Mouse (Mus musculus) cerebellum, postnatal 4 days (tissue): ENCODE measurements around the gene Btnl6.
"Not testable (repeated sequence)": the region's sequence is repeated elsewhere in the genome, so short reads cannot be mapped to it uniquely, and the experiment has no call there.

ENCODE experiments used
- DNase-seq, 2 experiments: peaks; one replicate each; pipeline ENCODE4 v3.0.0; 2022; ENCODE audit warnings: low spot score in 2 of 2, mixed read lengths in 1 of 2

Btnl6 gene

GRCm38 (mm10) chr17:34517252-34517651 lies at the start of gene Btnl6:
TSS of gene Btnl6 (minus strand) at chr17:34517352.
- no peak for DNase-seq

GRCm38 (mm10) chr17:34564796-34565195 lies 47.6 kb upstream of the Btnl6 start:
- DNase-seq: no peak

- no peak for DNase-seq
Observed at GRCm38 (mm10) chr17:34564003-34564421, 46.9 kb upstream of the Btnl6 start, which contains the start of gene Notch4. TSS of gene Notch4 (plus strand) at chr17:34564268.

GRCm38 (mm10) chr17:34563354-34563753 lies 46.2 kb upstream of the Btnl6 start:
- no peak for DNase-seq

- no peak for DNase-seq
Observed at GRCm38 (mm10) chr17:34562595-34562994, 45.4 kb upstream of the Btnl6 start.

GRCm38 (mm10) chr17:34561200-34561599 lies 44.0 kb upstream of the Btnl6 start:
- DNase-seq: no peak

- no peak for DNase-seq
Observed at GRCm38 (mm10) chr17:34560438-34560837, 43.3 kb upstream of the Btnl6 start.

- DNase-seq: no peak
Observed at GRCm38 (mm10) chr17:34559895-34560294, 42.7 kb upstream of the Btnl6 start.

- no peak for DNase-seq
Observed at GRCm38 (mm10) chr17:34559116-34559515, 42.0 kb upstream of the Btnl6 start.

- DNase-seq: no peak
Observed at GRCm38 (mm10) chr17:34557411-34557810, 40.3 kb upstream of the Btnl6 start.

GRCm38 (mm10) chr17:34556406-34556805 lies 39.3 kb upstream of the Btnl6 start:
- no peak for DNase-seq

GRCm38 (mm10) chr17:34555483-34555882 lies 38.3 kb upstream of the Btnl6 start:
- DNase-seq: peak; percentile 64 to 76

- no peak for DNase-seq
Observed at GRCm38 (mm10) chr17:34549843-34550242, 32.7 kb upstream of the Btnl6 start.

GRCm38 (mm10) chr17:34549156-34549555 lies 32.0 kb upstream of the Btnl6 start:
- DNase-seq: no peak

GRCm38 (mm10) chr17:34547601-34548000 lies 30.4 kb upstream of the Btnl6 start:
- DNase-seq: no peak

- DNase-seq: no peak
Observed at GRCm38 (mm10) chr17:34546797-34547196, 29.6 kb upstream of the Btnl6 start.

GRCm38 (mm10) chr17:34543567-34543966 lies 26.4 kb upstream of the Btnl6 start:
- DNase-seq: not testable (repeated sequence)

GRCm38 (mm10) chr17:34532671-34533070 lies 15.5 kb upstream of the Btnl6 start:
- DNase-seq: no peak

GRCm38 (mm10) chr17:34519001-34519400 lies 1.8 kb upstream of the Btnl6 start:
- DNase-seq: no peak

GRCm38 (mm10) chr17:34518571-34518970 lies 1.4 kb upstream of the Btnl6 start:
- DNase-seq: not testable (repeated sequence)

GRCm38 (mm10) chr17:34517795-34518194 lies 643 bp upstream of the Btnl6 start:
- no peak for DNase-seq

GRCm38 (mm10) chr17:34516514-34516913 lies 638 bp downstream of the Btnl6 start:
- DNase-seq: no peak

GRCm38 (mm10) chr17:34511723-34512122 lies 5.4 kb downstream of the Btnl6 start:
- not testable (repeated sequence) for DNase-seq

GRCm38 (mm10) chr17:34507591-34507990 lies 9.6 kb downstream of the Btnl6 start:
- no peak for DNase-seq
